Mouse (Mus musculus) bone marrow macrophage, adult 2 months (primary cell): ENCODE measurements around the gene Epn1.

Experiments
- CTCF ChIP-seq: IDR thresholded peaks from 2 replicates; pipeline ENCODE4 v1.5.1; 2012; ENCODE audit warnings: low read depth, mild to moderate bottlenecking, low read length, moderate library complexity
- POLR2A ChIP-seq: IDR thresholded peaks from 2 replicates; pipeline ENCODE4 v1.6.1; 2012; ENCODE audit warnings: mild to moderate bottlenecking, low read depth, low read length, borderline replicate concordance

DNA sequence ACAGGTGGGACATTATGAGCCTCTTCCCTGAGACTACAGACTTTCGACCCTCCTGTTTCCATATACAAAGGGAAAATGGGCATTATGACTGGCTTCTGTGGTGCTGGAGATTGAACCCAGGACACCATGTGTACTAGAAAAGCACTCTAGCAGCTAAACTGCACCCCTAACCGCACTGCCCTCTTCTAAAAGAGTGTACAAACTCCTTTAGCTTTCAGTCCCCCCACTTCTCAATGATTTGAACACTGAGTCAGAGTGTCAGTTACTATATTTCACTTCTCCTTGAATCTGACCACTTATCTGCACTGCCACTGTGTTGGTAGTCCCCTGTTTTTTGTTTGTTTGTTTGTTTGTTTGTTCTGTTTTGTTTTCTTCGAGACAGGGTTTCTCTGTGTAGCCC lies 46.2 kb upstream of the Epn1 start, which contains the start of gene 4632433K11Rik:
- TF ChIP-seq CTCF (no peak), POLR2A (no peak)
